Mouse (Mus musculus) liver, postnatal 0 days (tissue): ENCODE measurements at regions not wholly inside any gene's neighbourhood (a gene's known extent, or its start where the extent isn't known, plus 50 kb on each side); places are given as distances from the start of the nearest gene placed in this dataset.

ENCODE experiments used
- CTCF ChIP-seq: sonication (generic); IDR thresholded peaks from 2 replicates; pipeline ENCODE4 v1.5.1; 2016; ENCODE audit warnings: antibody characterized with exemption, low read depth
- EP300 ChIP-seq: IDR thresholded peaks from 2 replicates; pipeline ENCODE4 v1.6.1; 2016; ENCODE audit warnings: antibody characterized with exemption, low read depth, mild to moderate bottlenecking

- TF ChIP-seq CTCF: no peak
- TF ChIP-seq EP300: no peak
These were observed 368.3 kb upstream of the Gm9747 start for GRCm38 (mm10) chr1:81864571-81864970.
